In the genomic region with DNA sequence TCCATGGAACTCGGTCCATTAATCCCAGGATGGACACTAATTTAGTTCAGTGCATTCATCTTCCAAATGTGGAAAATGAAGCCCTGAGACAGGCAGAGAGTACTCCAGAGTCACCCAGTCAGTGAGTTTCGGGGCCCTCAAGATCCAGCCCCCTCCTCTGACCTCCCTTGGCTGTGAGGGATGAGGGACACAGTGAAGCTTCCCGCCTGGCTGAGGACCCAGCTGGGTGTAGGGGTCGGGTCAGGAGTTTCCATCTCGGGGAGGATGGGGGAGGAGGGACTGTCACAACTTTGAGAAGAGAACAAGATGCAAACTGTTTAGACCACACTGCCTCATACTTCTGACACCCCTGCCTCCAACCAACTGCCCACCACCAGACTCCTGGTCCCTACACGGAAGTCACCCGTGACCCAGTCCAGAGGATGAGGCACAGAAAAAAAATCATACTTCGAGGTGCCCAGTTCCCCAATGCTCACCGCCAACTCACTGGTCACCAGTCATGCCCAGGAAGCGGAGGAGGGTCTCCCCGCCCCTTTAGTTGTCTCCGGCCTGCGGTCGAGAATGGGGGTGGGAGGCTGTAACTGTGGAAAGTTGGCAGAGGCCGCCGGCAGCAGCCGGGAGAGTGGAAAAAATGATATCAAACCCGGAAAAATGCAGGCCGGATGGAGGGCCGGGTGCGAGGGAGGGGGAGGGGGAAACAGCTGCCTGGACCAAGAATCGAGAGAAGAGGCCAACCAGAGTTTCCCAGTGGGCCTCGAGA, we compare ENCODE assay signal across 8 mouse cellular contexts. TPM values are rescaled to one million over a fixed set of nuclear protein-coding genes. Genes with fewer than 3 reads are reported as not detected.
DNase-seq lines count a peak whose midpoint lies in the region; ATAC-seq and TF ChIP-seq lines count a peak whose summit lies in the region.

No protein-coding gene starts in this region.

- peak overlapping the region; percentile 19; the same call in 1 of the 2 replicates for H3K4me2 ChIP-seq in heart, embryonic 14.5 days (ENCODE audit: low read length)
- 0 out of 2 replicates have a peak overlapping the region, but pooled peaks have one; percentile 9 for H3K4me2 ChIP-seq in limb, embryonic 13.5 days (replicated peaks)
- no peak overlapping the region for H3K4me2 ChIP-seq in forebrain, postnatal 0 days (ENCODE audit: low read depth)

- no peak overlapping the region for H3K4me3 ChIP-seq in heart, embryonic 14.5 days (ENCODE audit: control insufficient read depth in 1 of 2, insufficient read depth in 1 of 2, low read depth in 1 of 2, low read length in 2 of 2)
- no peak overlapping the region for H3K4me3 ChIP-seq in limb, embryonic 13.5 days
- H3K4me3 ChIP-seq in forebrain, postnatal 0 days (ENCODE audit: low read depth, low read length) = no peak overlapping the region

- peak; percentile 36 to 37 for DNase-seq in cerebellum, postnatal 10 days
- DNase-seq in cerebellum, adult 11-12 months = no peak
- peak; percentile 76 for DNase-seq in skeletal muscle tissue, adult 2 months (ENCODE audit: low read depth, low spot score)
- DNase-seq in thymus, postnatal 14 days = no peak
- no peak for DNase-seq in forebrain, postnatal 0 days
- no peak for DNase-seq in thymus, postnatal 36 days

- 0 out of 2 replicates have a peak, but pooled peaks cover under 1% of the 10 kb centered on the region for H3K36me3 ChIP-seq in heart, embryonic 14.5 days (ENCODE audit: control insufficient read depth, insufficient read depth, low read length)
- H3K36me3 ChIP-seq in limb, embryonic 13.5 days = no peaks in the 10 kb centered on the region
- no peaks in the 10 kb centered on the region for H3K36me3 ChIP-seq in forebrain, postnatal 0 days (ENCODE audit: insufficient read depth)

- 49% methylated on average over 23 of the region's 23 CpGs for WGBS in heart, embryonic 14.5 days
- 69% methylated on average over 23 of the region's 23 CpGs for WGBS in limb, embryonic 13.5 days
- WGBS in forebrain, postnatal 0 days = 82% methylated on average over 23 of the region's 23 CpGs

- peak; percentile 62 for ATAC-seq in heart, embryonic 14.5 days (ENCODE audit: insufficient number of reproducible peaks, insufficient read depth, low FRiP score, low read depth)
- ATAC-seq in limb, embryonic 13.5 days (ENCODE audit: low FRiP score, low read depth) = no peak
- no peak for ATAC-seq in forebrain, postnatal 0 days

- no peak for TF ChIP-seq CTCF in forebrain, postnatal 0 days (IDR thresholded peaks at IDR 0.05; ENCODE audit: low read depth)

- H3K9me3 ChIP-seq in heart, embryonic 14.5 days (ENCODE audit: control insufficient read depth, low read length) = no peaks in the 10 kb centered on the region
- no peaks in the 10 kb centered on the region for H3K9me3 ChIP-seq in limb, embryonic 13.5 days
- no peaks in the 10 kb centered on the region for H3K9me3 ChIP-seq in forebrain, postnatal 0 days (ENCODE audit: low read length)

- peak overlapping the region; percentile 87 to 93 for H3K27ac ChIP-seq in heart, embryonic 14.5 days (replicated peaks in 1 of 2; ENCODE audit: control insufficient read depth in 1 of 2, insufficient read depth in 1 of 2, low read depth in 2 of 2, low read length in 2 of 2)
- peak overlapping the region; percentile 58; the same call in 1 of the 2 replicates for H3K27ac ChIP-seq in limb, embryonic 13.5 days
- H3K27ac ChIP-seq in forebrain, postnatal 0 days (ENCODE audit: low read depth, low read length) = no peak overlapping the region

- H3K27me3 ChIP-seq in heart, embryonic 14.5 days (ENCODE audit: control insufficient read depth, insufficient read depth, low read length) = no peaks in the 10 kb centered on the region
- H3K27me3 ChIP-seq in limb, embryonic 13.5 days = peaks cover 8% of the 10 kb centered on the region; the same call in 1 of the 2 replicates
- no peaks in the 10 kb centered on the region for H3K27me3 ChIP-seq in forebrain, postnatal 0 days (ENCODE audit: insufficient read depth, low read length)

- H3K9ac ChIP-seq in heart, embryonic 14.5 days (ENCODE audit: low read length) = no peak overlapping the region
- no peak overlapping the region for H3K9ac ChIP-seq in limb, embryonic 13.5 days
- H3K9ac ChIP-seq in forebrain, postnatal 0 days = no peak overlapping the region

- H3K4me1 ChIP-seq in heart, embryonic 14.5 days (ENCODE audit: control insufficient read depth in 2 of 2, insufficient read depth in 2 of 2, low read length in 2 of 2) = peaks cover 35 to 37% of the 10 kb centered on the region in 2 experiments
- H3K4me1 ChIP-seq in limb, embryonic 13.5 days = peaks cover 26% of the 10 kb centered on the region
- H3K4me1 ChIP-seq in forebrain, postnatal 0 days (ENCODE audit: insufficient read depth) = no peaks in the 10 kb centered on the region

RNA-seq across cellular contexts. Expression of a gene that starts 9.7 kb away (rescaled TPM):
- polyA plus RNA-seq in heart, embryonic 14.5 days (2014; fragmentation: Nextera tagmentation; extraction: Ambion mirVana) = 13.0 and 13.2 TPM in 2 replicates
- 2.1 and 2.9 TPM in 2 replicates for polyA plus RNA-seq in limb, embryonic 13.5 days (2015; fragmentation: Nextera tagmentation; extraction: Ambion mirVana)
- total RNA-seq in forebrain, postnatal 0 days (2014; rRNA removed) = 0.46 and 2.7 TPM in 2 replicates
- 0.44 and 0.53 TPM in 2 replicates for polyA plus RNA-seq in forebrain, postnatal 0 days (2015; fragmentation: Nextera tagmentation; extraction: Ambion mirVana)

RNA-seq across cellular contexts. Expression of a gene that starts 13.6 kb away (rescaled TPM):
- 0.94 and 0.95 TPM in 2 replicates for polyA plus RNA-seq in heart, embryonic 14.5 days (2014; fragmentation: Nextera tagmentation; extraction: Ambion mirVana)
- polyA plus RNA-seq in limb, embryonic 13.5 days (2015; fragmentation: Nextera tagmentation; extraction: Ambion mirVana) = 2.0 TPM in 1 of 2 replicates, not detected in the other
- not detected in 2 replicates for total RNA-seq in forebrain, postnatal 0 days (2014; rRNA removed)
- not detected in 2 replicates for polyA plus RNA-seq in forebrain, postnatal 0 days (2015; fragmentation: Nextera tagmentation; extraction: Ambion mirVana)

RNA-seq across cellular contexts. Expression of a gene that starts 32.3 kb away (rescaled TPM):
- polyA plus RNA-seq in heart, embryonic 14.5 days (2014; fragmentation: Nextera tagmentation; extraction: Ambion mirVana) = not detected in 2 replicates
- not detected in 2 replicates for polyA plus RNA-seq in limb, embryonic 13.5 days (2015; fragmentation: Nextera tagmentation; extraction: Ambion mirVana)
- total RNA-seq in forebrain, postnatal 0 days (2014; rRNA removed) = not detected in 2 replicates
- not detected in 2 replicates for polyA plus RNA-seq in forebrain, postnatal 0 days (2015; fragmentation: Nextera tagmentation; extraction: Ambion mirVana)

RNA-seq across cellular contexts. Expression of a gene that starts 32.8 kb away (rescaled TPM):
- polyA plus RNA-seq in heart, embryonic 14.5 days (2014; fragmentation: Nextera tagmentation; extraction: Ambion mirVana) = 70.6 and 74.6 TPM in 2 replicates
- 156 and 159 TPM in 2 replicates for polyA plus RNA-seq in limb, embryonic 13.5 days (2015; fragmentation: Nextera tagmentation; extraction: Ambion mirVana)
- total RNA-seq in forebrain, postnatal 0 days (2014; rRNA removed) = 121 and 177 TPM in 2 replicates
- polyA plus RNA-seq in forebrain, postnatal 0 days (2015; fragmentation: Nextera tagmentation; extraction: Ambion mirVana) = 165 and 166 TPM in 2 replicates

RNA-seq across cellular contexts. Expression of a gene that starts 37.2 kb away (rescaled TPM):
- polyA plus RNA-seq in heart, embryonic 14.5 days (2014; fragmentation: Nextera tagmentation; extraction: Ambion mirVana) = not detected in 2 replicates
- not detected in 2 replicates for polyA plus RNA-seq in limb, embryonic 13.5 days (2015; fragmentation: Nextera tagmentation; extraction: Ambion mirVana)
- total RNA-seq in forebrain, postnatal 0 days (2014; rRNA removed) = not detected in 2 replicates
- polyA plus RNA-seq in forebrain, postnatal 0 days (2015; fragmentation: Nextera tagmentation; extraction: Ambion mirVana) = not detected in 2 replicates

Comparison
In these comparisons a context has a peak if more than half of its experiments do, and no peak if none do; other contexts are left out.
1. DNase-seq: peak in cerebellum, postnatal 10 days (2 of 2) and skeletal muscle tissue, adult 2 months (single experiment); none in cerebellum, adult 11-12 months (single experiment), thymus, postnatal 14 days (single experiment), forebrain, postnatal 0 days (single experiment) and thymus, postnatal 36 days (0 of 2).